Mouse (Mus musculus): Measurements from ENCODE around the gene Popdc3.
A peak's percentile ranks its signal among the peaks of the same experiment; 100 is the strongest.
"Not testable (repeated sequence)": the region's sequence is repeated elsewhere in the genome, so short reads cannot be mapped to it uniquely, and the experiment has no call there.

Gene Popdc3

GRCm38 (mm10) chr10:45177798-45178197 lies at the start of gene Popdc3:
Gene Popdc3, plus strand, starts transcription at chr10:45178098.
- DNase-seq: not testable (repeated sequence)

GRCm38 (mm10) chr10:45129105-45129504 lies 48.8 kb upstream of the Popdc3 start:
- peak; percentile 43 for DNase-seq

GRCm38 (mm10) chr10:45130004-45130403 lies 47.9 kb upstream of the Popdc3 start:
- DNase-seq: no peak

GRCm38 (mm10) chr10:45132371-45132770 lies 45.5 kb upstream of the Popdc3 start:
- DNase-seq: peak; percentile 66

GRCm38 (mm10) chr10:45136806-45137205 lies 41.1 kb upstream of the Popdc3 start:
- no peak for DNase-seq

GRCm38 (mm10) chr10:45139910-45140309 lies 38.0 kb upstream of the Popdc3 start:
- DNase-seq: no peak

- DNase-seq: no peak
Measured at GRCm38 (mm10) chr10:45140474-45141212, 37.3 kb upstream of the Popdc3 start.

GRCm38 (mm10) chr10:45142359-45142758 lies 35.5 kb upstream of the Popdc3 start:
- no peak for DNase-seq

GRCm38 (mm10) chr10:45144038-45144817 lies 33.7 kb upstream of the Popdc3 start:
- DNase-seq: no peak

GRCm38 (mm10) chr10:45146821-45147220 lies 31.1 kb upstream of the Popdc3 start:
- no peak for DNase-seq

GRCm38 (mm10) chr10:45151137-45151536 lies 26.8 kb upstream of the Popdc3 start:
- no peak for DNase-seq

- DNase-seq: no peak
Measured at GRCm38 (mm10) chr10:45151771-45152692, 25.9 kb upstream of the Popdc3 start.

GRCm38 (mm10) chr10:45154557-45155060 lies 23.3 kb upstream of the Popdc3 start:
- DNase-seq: no peak

- DNase-seq: no peak
Measured at GRCm38 (mm10) chr10:45165851-45166250, 12.0 kb upstream of the Popdc3 start.

GRCm38 (mm10) chr10:45173927-45174326 lies 4.0 kb upstream of the Popdc3 start:
- DNase-seq: peak; percentile 11

- DNase-seq: no peak
Measured at GRCm38 (mm10) chr10:45174345-45174744, 3.6 kb upstream of the Popdc3 start.

GRCm38 (mm10) chr10:45180677-45181326 lies 2.9 kb downstream of the Popdc3 start:
- DNase-seq: no peak

GRCm38 (mm10) chr10:45181344-45181743 lies 3.4 kb downstream of the Popdc3 start:
- DNase-seq: no peak

GRCm38 (mm10) chr10:45185457-45185856 lies 7.6 kb downstream of the Popdc3 start:
- DNase-seq: no peak

GRCm38 (mm10) chr10:45193330-45194310 lies 15.7 kb downstream of the Popdc3 start:
- DNase-seq: no peak

GRCm38 (mm10) chr10:45194531-45194930 lies 16.6 kb downstream of the Popdc3 start:
- DNase-seq: no peak

All from kidney, postnatal 10 days (tissue).